Mouse (Mus musculus): Measurements from ENCODE around the gene Gm15737. TPM values are rescaled to one million over a fixed set of nuclear protein-coding genes. Genes with fewer than 3 reads are reported as not detected.

The Gm15737 gene
- total RNA-seq, 1 experiment from 2014 or later: not detected

Other genes with a start within 250 kb of the Gm15737 start
- 0.10 TPM in 1 of 3 replicates, not detected in the others for gene Prickle2, start 163.2 kb upstream of the Gm15737 start, total RNA-seq (2017)
- not detected in 3 replicates for gene A730049H05Rik, start 52.9 kb upstream of the Gm15737 start, total RNA-seq (2017)
- gene Adamts9, start 74.1 kb downstream of the Gm15737 start, total RNA-seq (2017): 0.10 to 0.29 TPM in 2 of 3 replicates, not detected in the other

Data from monocyte, adult 5-6 weeks (primary cell).